Mouse (Mus musculus) right cerebral cortex, postnatal 14 days (tissue): ENCODE measurements around the gene Trim11.

Source experiments
- DNase-seq: peaks from one replicate; pipeline ENCODE4 v3.0.0; 2022

The Trim11 gene

DNA sequence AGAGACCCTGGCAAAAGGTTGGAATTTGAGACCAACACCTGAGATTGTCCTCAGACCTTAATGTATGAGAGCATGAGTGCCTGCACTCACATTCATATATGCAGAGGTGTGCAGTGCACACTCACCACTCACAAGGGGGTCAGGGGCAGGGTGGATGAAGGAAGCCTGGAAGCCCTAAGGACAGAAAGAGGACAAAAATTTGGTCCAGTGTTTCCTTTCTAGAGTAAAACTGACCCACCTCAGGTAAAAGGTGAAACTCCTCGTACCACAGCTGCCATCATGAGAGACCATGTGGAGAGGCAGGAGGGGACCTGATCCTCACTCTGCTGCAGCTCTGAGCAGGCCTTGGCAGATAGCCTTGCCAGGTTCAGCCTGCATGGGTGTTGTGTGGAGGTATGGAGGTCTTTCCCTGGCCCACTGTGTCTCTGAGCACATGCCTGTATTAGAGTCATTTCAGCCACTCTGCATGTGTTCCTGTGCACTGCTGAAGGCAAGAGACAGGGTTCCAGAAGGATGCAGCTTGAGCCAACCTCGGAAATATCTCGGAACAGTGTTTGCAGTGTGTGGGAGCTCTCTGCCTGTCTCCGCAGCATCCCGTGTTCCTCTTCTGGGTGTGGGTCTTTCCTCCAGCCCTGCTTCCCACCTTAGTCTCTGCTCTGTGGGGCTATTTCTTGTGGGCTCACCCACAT, 20.5 kb upstream of the Trim11 start:
- DNase-seq, result no peak

DNA sequence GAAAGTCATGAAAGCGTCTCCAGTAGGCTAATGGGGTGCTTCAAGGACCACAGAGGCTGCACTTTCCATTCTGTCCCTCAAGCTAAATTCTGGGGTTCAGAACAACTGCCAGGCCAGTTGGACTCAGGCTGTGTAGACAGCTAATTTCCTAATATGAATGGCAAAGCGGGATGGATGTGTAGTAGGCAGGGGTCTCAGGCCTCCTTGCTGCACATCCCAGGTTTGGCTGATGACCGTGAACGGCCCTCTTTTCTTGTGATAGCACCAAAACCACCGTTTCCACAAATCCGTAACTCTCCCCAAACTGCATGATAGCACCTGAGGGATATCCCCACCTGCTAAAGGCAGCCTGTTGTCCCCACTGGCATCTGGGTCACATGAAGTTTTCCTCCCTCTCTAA, 19.4 kb upstream of the Trim11 start:
- no peak for DNase-seq

DNA sequence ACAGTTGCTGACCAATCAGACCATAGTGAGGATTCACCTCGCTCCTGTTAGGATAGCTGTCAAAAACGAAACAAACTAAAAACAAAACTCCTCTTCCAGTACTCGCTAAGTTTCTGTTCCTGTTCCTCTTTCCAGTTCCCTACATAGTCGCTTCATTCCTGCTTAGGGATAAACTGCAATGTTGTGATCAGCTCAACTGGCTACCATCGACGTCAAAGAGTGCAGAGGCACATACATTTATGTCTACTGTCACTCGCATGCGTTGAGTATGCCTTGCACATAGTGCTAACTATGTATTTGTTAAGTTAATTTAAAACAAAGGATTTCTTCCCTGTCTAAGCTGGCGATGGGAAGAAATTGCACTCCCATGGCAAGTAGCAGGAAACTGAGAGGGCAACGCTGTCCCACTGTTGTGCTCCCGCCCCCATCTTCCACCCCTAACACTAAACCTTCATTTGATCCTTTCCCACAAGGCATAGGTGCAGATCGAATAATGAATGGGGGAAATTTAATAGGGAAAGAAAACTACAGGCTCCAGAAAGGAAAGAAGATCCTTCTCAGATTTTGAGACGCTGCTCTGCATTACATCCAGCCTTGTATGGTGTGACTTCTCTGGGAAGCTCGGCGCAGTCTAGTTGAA, 18.6 kb upstream of the Trim11 start:
- no peak for DNase-seq

DNA sequence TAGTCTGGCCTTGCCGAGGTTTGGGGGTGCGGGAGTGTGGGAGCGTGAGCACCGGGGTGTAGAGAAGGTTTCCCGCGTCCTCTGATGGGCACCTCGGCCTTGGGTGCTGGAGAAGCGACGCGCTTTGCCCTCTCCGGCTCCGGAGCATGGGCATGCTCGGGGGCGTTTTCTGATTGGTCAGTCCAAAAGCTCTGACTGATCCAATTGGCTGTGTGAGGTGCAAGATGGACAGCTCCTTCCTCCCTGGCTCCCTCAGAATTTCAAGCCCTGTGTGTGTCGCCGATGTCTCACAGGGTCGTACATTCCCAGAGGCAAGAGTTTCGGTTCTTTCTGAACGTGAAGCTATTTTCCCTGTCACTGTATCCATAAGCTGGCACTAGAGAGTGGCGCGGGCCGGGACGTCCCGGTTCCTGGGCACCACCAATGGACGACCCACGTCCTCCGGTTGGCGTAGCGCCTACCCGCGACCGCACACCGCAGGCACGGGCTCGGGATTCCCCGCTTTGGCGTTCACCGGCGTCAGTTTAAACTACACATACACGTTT, 17.9 kb upstream of the Trim11 start:
- peak; percentile 71 for DNase-seq

DNA sequence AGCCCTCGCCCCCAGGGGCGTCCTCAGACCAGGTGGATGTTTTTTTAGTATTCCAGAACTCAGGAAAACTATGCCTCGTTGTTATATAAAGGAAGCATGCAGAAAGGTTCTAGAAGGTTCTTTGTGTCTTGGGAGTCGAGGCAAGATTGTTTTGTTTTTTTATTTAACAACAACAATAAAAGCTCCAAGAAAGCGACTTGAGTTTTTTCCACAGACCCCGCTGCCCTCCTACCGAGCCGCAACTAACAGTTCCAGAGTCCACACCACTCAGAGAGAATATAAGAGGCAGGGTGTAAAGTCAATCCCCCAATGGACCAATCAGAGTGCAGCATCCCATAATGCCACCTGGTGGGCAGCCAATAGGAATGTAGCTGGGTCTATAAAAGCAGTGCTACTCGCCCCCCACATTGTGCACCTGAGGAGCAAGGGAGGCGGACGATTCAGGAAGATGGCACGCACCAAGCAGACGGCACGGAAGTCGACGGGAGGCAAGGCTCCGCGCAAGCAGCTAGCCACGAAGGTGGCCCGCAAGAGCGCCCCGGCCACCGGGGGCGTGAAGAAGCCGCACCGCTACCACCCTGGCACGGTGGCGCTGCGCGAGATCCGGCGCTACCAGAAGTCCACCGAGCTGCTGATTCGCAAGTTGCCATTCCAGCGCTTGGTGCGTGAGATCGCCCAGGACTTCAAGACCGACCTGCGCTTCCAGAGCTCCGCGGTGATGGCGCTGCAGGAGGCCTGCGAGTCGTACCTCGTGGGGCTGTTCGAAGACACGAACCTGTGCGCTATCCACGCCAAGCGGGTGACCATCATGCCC, 16.3 kb upstream of the Trim11 start:
- no peak for DNase-seq

DNA sequence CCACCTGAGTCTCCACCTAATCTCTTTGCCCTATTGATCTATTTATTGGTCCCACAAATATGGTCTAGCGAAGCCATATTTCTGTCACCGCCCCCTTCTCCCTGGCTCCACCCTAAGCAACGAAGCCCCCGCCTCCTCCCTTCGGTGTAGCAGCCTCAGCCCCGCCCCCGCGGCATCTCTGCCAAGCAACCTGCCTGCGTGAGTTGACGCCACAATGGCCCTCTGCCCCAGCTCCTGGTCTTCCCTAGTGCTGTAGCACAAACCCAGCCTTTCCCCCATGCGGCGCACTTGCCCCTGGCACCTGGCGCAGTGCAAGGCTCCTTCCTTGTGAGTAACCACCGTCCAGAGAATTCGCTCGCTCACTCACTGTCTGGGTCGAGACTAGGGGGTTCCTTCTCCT, 14.3 kb upstream of the Trim11 start:
- DNase-seq, result peak; percentile 43

DNA sequence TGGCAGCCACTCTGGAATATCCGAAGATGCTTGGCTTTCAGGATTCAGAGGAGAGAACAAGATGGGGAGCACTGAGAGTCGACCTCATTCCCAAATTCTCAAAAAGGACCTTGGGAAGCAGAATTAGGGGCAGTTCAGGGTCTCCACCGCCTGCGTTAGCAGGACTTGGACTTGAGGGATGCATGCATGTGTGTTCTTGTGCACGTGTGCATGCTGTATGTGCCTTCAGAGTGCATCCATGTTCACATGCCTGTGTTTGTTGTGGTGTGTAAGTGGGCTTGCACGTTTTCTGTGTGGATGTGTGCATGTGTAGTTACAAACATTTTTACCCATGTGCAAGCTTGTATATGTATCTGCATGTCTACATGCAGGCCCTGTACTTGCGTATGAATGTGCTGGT, 13.7 kb upstream of the Trim11 start:
- no peak for DNase-seq

DNA sequence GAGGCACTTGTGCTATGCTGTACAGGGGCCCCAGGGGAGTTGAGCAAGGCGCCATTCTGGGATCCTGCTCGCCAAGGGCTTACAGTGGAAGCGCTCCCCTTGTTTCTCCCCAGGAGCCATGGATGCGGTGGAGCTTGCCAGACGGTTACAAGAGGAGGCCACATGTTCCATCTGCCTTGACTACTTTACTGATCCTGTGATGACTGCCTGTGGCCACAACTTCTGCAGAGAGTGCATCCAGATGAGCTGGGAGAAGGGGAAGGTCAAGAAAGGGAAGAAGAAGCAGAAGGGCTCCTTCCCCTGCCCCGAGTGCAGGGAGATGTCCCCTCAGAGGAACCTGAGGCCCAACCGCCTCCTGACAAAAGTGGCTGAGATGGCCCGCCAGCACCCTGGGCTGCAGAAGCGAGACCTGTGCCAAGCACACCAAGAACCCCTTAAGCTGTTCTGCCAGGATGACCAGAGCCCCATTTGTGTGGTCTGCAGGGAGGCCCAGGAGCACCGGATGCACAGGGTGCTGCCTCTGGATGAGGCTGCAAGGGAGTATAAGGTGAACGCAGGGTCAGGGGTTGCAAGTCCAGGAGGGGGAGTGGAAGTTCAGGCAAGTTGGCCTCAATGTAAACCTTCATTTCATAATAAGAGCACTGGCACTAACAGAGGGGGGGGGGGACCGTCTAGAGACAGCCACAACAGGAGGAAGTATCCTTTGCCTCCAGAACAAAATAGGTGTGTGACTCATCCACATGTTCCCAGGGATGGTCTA, 12.7 kb upstream of the Trim11 start:
- no peak for DNase-seq

DNA sequence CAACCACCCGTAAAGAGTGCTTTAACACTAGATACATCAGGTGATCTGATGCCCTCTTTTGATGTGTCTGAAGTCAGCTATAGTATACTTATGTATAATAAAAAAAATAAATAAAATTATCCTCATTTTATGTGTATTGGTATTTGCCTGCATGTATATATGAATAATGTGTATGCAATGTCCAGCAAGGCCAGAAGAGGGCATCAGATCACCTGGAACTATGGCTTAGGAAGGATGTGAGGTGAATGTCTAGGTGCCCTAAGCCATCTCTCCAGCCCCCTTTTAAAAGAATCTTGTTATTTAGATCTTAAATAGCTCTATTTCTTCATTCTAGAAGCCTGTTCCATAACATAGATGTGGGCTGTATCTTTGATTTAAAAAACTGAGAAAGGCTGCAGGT, 10.5 kb upstream of the Trim11 start:
- DNase-seq, result no peak

DNA sequence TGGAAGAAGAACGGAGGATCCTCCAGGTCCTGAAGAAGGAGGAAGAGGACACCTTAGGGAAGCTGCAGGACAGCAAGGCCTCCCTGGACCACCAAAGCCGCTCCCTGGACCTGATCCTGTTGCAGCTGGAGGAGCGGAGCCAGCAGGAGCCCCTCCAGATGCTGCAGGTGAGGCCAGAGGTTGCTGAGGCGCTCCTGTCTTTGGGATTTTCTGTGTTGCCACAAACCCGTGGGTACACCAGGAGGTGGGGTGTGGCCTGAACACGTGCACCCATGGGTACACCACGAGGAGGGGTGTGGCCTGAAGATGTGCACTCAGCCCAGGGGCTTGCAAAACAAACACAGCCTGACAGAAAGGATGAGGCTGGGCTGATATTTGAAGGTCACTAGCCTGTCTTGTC, 9.3 kb upstream of the Trim11 start:
- no peak for DNase-seq

DNA sequence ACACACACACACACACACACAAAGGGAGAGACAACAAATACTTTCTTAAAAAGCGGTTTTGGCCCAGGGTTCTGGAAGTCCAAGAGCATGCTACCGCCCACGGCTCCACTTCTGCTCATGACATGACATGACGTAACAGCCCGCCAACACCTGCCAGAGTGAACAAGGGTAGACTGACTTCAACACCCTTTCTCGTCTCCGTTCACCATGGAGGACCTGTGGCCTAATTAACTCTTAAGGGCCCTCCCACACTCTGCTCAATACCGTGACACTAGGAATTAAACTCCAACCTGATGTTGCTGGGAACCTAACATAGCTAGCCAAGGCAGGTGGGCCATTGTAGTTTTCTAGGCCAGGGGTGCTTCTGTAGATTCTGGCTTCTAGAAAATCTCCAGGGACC, 8.9 kb upstream of the Trim11 start:
- DNase-seq, result no peak

DNA sequence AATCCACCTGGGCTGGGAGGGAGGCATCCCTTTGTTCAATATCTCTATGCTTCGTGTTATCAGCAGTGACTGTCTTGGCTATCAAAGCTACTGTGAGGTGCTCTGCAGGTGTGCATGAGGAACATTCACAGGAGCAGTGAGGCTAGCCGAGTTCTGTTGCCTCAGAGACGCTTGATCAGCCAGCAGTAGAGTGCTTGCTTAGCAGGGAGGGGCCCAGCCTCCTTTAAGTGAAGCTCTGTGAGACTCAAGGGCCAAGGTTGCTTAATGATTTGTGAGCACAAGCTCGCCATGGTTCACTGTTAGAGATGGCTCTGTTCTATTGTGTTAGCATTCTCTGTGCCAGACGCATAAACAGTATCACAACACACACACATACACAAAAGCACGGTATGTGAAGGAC, 8.2 kb upstream of the Trim11 start:
- DNase-seq, result no peak

DNA sequence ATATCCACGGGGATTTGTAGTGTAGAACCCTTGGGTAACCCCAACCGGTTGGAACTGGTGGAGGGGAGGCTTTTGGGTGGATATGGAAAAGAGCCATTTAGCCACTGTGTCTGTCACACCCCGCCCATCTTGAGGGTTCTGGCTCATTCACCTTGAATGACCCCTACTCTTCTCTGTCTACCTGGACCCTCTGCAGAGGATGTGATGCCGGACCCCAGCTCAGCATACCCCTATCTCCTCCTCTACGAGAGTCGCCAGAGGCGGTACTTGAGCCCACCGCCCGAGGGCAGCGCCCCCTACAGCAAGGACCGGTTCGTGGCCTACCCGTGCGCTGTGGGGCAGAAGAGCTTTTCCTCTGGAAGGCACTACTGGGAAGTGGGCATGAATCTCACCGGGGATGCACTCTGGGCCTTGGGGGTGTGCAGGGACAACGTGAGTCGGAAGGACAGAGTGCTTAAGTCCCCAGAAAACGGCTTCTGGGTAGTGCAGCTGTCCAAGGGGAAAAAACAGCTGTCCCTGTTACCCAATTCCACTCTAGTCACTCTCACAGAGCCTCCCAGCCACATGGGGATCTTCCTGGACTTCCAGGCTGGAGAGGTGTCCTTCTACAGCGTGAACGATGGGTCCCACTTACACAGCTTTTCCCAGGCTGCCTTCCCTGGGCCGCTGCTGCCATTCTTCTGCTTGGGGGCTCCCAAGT, 6.9 kb upstream of the Trim11 start:
- DNase-seq, result no peak

DNA sequence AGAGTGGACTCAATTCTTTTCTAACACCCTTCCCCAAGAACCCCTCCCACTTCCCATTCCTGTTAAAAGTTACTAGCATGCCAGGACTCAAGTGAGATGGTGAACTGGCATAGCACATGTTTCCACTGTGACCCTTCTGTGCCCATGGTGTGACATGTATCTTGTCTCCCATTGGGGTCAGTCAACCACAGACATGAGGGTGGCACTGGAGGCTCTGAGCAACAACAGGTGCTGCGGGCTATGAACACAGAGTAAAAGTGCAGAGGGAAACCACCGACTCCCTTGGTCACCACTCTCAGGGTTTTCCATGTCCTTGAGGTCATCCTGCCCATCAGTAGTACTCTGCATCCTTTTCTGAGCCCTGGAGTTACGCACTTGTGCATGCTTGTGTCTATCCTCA, 6.1 kb upstream of the Trim11 start:
- no peak for DNase-seq

DNA sequence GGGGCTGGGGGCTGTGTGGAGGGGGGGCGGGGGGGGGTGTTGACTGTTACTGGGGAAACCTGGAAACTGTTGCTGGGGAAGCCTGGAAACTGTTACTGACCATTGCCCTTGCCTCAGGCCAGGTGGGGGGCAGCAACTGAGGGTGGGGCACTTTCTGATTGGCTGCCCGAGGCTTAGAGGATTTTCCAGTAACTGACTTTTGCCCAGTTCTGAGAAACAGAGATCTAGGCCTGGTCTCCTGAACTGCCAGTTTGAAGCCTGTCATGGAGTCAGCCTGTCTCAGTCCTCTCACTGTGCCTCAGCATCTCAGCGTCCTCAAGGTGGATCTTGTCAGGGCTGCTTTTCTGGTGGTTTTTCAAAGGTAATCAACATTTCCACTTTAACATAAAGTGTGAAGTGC, 3.5 kb upstream of the Trim11 start:
- no peak for DNase-seq

DNA sequence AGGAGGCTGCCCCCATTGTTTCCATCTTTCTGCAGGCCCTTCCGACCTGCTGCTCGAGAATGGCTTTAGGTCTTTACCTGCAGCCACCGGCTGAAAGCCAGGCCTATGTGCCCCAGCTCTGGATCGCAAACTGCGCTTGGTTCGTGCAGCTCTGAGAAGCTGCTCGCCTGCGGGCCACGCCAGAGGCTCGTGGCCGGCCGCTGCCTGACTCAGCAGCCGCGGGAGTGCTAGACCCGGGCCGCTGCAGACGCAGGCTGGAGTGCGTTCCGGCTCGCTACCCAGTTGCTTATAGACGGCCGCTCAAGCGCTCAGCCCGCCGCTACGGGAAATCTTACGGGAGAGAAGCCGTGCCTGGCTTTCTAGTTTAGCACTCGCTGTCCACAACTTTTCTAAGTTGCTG, 743 bp upstream of the Trim11 start:
- DNase-seq, result no peak

DNA sequence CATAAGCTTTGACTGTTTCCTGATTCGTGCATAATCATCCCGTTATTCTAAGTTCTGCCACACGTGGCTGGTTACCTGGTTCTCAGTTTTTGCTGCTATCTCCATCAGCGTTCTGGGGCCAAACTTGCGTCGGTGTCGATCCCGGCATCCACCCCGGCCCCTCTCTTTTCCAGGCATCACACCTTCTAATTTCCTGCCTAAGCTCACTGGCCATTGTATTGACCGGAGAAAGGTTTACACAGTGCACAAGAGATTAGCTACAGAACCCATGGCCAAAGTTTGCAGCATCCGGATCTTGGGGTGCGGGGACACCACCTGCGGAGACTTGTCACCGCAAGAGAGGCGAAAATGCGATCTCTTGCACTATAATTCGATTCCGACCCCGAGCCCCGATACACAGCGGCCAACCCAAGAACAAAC, 276 bp upstream of the Trim11 start:
- no peak for DNase-seq

DNA sequence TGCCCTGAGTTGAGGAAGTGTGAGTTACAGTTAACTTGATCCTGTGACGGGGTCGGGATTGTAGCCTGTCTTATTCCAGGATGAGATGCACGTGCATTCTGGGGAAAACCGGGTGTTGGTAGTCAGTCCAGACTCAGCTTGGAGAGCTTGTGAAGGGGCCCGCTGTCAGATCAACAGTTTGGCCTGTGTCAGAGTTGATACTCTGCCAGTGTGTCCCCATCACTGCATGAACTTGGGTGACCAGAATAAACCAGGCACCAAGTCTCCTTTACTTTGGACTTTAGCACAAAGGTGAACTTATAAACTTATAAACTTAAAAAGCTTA, 775 bp downstream of the Trim11 start:
- DNase-seq, result no peak

DNA sequence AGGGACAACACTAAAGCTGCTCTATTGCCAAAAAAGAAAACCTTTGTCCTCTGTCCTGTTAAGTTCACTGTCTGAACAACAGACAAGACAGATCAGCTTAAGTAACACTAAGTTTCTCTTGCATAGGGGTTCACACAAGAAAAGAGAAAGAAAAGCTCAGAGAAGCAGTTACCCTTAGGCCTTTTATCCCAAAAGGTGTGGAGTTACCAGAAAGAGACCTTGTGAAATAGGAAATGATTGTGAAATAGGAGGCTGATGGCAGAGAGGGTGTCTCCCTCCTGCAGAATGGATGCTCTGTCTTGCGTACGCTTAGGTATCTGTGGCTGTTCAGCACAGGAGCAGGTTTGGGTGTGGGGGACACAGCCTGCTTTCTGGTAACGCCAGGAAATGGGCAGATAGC, 1.3 kb downstream of the Trim11 start:
- DNase-seq, result no peak

DNA sequence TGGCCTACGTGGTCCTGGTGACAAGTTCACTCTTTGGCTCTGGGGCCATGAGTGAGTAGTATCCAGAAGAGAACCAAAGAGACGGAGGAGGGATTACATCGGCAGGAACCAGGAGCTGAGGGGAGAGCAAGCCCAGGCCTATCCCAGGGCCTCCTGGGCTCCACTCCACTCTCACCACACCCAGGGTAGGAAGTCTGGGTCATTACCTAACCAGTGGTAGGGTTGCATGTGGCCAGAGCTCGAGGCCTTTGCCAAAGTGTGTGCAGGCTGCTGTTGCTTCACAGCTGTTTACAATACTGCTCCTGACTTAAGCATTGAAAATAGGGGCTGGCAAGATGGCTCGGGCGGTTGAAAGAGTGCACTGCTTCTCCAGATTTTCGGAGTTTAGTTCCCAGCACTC, 1.8 kb downstream of the Trim11 start:
- DNase-seq, result no peak

DNA sequence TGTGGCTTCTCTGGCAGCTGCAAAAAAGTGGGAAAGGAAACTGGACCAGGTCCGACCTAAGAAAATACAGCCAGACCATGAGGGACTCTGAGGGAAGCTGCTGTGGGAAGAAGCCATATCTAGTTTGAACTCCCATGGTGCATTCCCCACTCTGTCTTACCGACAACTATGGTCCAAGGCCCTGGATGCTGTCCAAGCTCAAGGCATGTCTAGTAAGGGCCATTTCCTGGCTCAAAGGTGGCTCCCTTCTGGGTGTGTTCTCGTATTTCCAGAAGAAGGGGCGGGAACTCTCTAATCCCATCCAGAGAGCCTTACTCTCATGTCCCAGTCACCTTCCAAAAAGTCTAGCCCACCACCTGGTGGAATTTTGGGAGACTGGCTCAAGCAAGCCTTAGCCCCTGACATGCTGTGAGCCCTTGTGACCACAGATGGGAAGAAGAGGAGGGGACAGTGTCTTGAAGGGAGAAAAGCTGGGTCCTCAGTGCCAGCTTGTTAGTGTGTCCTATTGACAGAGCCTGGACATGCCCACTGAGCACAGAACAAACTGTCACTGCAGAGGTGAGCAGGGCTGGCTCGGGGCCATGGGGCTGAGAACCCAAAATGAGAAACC, 2.6 kb downstream of the Trim11 start:
- no peak for DNase-seq
